Mouse (Mus musculus) stomach, postnatal 0 days (tissue): ENCODE measurements at regions not wholly inside any gene's neighbourhood (a gene's known extent, or its start where the extent isn't known, plus 50 kb on each side); places are given as distances from the start of the nearest gene placed in this dataset.

Source experiments
- CTCF ChIP-seq: IDR thresholded peaks from 2 replicates; pipeline ENCODE4 v1.5.1; 2016; ENCODE audit warnings: antibody characterized with exemption, low read depth, mild to moderate bottlenecking, moderate library complexity
- EP300 ChIP-seq: optimal IDR thresholded peaks from 2 replicates; pipeline ENCODE3; 2016; ENCODE audit warnings: antibody characterized with exemption

- TF ChIP-seq CTCF (no peak), EP300 (no peak)
These were observed 132.2 kb upstream of the Runx1 start for GRCm38 (mm10) chr16:92958146-92958545.
